Mouse (Mus musculus) ES-E14 (cell line): ENCODE results near the gene Ralgapa1. TPM values are rescaled to one million over a fixed set of nuclear protein-coding genes. Genes with fewer than 3 reads are reported as not detected.

Experiments
- DNase-seq: peaks from one replicate; pipeline ENCODE4 v3.0.0-alpha.2; 2013; ENCODE audit warnings: low read depth, low spot score
- H3K27ac ChIP-seq: 2 replicates; pipeline ENCODE4 v1.5.1; 2012; ENCODE audit warnings: low read depth, mild to moderate bottlenecking, low read length, moderate library complexity, mixed read lengths; ENCODE audit not compliant: poor library complexity, insufficient read depth, severe bottlenecking
- H3K36me3 ChIP-seq: 2 replicates; pipeline ENCODE4 v1.6.1; 2012; ENCODE audit warnings: mild to moderate bottlenecking, low read length, moderate library complexity, mixed read lengths; ENCODE audit not compliant: control insufficient read depth, poor library complexity, insufficient read depth, severe bottlenecking
- H3K4me1 ChIP-seq, 2 experiments: fragments of 150-350 bp in 1 of 2; sonication (generic) in 1 of 2; 2 replicates each; pipeline ENCODE4 v1.6.1; 2012; ENCODE audit warnings: low read length in 2 of 2, mild to moderate bottlenecking in 1 of 2, mixed read lengths in 1 of 2; ENCODE audit not compliant: control insufficient read depth in 2 of 2, insufficient read depth in 2 of 2, poor library complexity in 1 of 2
- H3K4me3 ChIP-seq, 2 experiments: fragments of 150-350 bp in 1 of 2; sonication (generic) in 1 of 2; 2 replicates each; pipeline ENCODE4 v1.5.1; 2012; ENCODE audit warnings: low read length in 2 of 2, low read depth in 1 of 2, mild to moderate bottlenecking in 1 of 2, mixed read lengths in 1 of 2; ENCODE audit not compliant: insufficient read depth in 1 of 2, poor library complexity in 1 of 2, severe bottlenecking in 1 of 2
- H3K9ac ChIP-seq: 2 replicates; pipeline ENCODE4 v1.6.1; 2012; ENCODE audit warnings: low read depth, mild to moderate bottlenecking, low read length, mixed read lengths; ENCODE audit not compliant: poor library complexity, insufficient read depth, severe bottlenecking
- H3K9me3 ChIP-seq: fragments of 150-350 bp; sonication (generic); 2 replicates; pipeline ENCODE4 v1.6.1; 2012; ENCODE audit warnings: low read depth, mild to moderate bottlenecking, low read length; ENCODE audit not compliant: control insufficient read depth, insufficient read depth
- CHD2 ChIP-seq: IDR thresholded peaks from 2 replicates; pipeline ENCODE4 v1.6.1; 2014; ENCODE audit warnings: mild to moderate bottlenecking, low read depth, low read length, inconsistent platforms
- HCFC1 ChIP-seq: IDR thresholded peaks from 2 replicates; pipeline ENCODE4 v1.6.1; 2012; ENCODE audit warnings: low read length, inconsistent platforms, borderline replicate concordance; ENCODE audit not compliant: insufficient read depth
- MAFK ChIP-seq: IDR thresholded peaks from 2 replicates; pipeline ENCODE4 v1.6.1; 2014; ENCODE audit warnings: mild to moderate bottlenecking, low read depth, low read length, inconsistent platforms; ENCODE audit not compliant: insufficient read depth
- ZC3H11A ChIP-seq: IDR thresholded peaks from 2 replicates; pipeline ENCODE4 v1.6.1; 2012; ENCODE audit warnings: low read depth, mild to moderate bottlenecking, inconsistent platforms, low read length, borderline replicate concordance
- ZNF384 ChIP-seq: IDR thresholded peaks from 2 replicates; pipeline ENCODE4 v1.6.1; 2012; ENCODE audit warnings: low read depth, low read length, inconsistent platforms
- in situ Hi-C, 2 experiments: fragments of 600-800 bp; cut with MboI; formaldehyde crosslinking; loops; one replicate each; pipeline ENCODE4 v1.15.1; 2025; ENCODE audit warnings: low sequenced_read_pairs in 2 of 2, inconsistent platforms in 1 of 2; ENCODE audit not compliant: unreplicated experiment in 2 of 2
- total RNA-seq: library from RNA; depleted of rRNA; stranded (reverse); fragments of 300-350 nt; gene quantifications from 2 replicates; pipeline ENCODE4 v1.2.3, GENCODE M21; 2012

The Ralgapa1 gene
- total RNA-seq, 1 experiment, result 8.9 TPM

- no peaks in the 10 kb centered on the region for H3K9me3 ChIP-seq
- TF ChIP-seq HCFC1 (no peak), ZC3H11A (no peak), MAFK (no peak), ZNF384 (no peak), CHD2 (no peak)
- in situ Hi-C loops, result no loop called here
- H3K27ac ChIP-seq, result no peak overlapping the region
- no peaks in the 10 kb centered on the region for H3K36me3 ChIP-seq
- H3K4me1 ChIP-seq, result peaks cover 0 to 4% of the 10 kb centered on the region in 2 experiments; a peak in 1 of 4 replicates
- no peak overlapping the region for H3K9ac ChIP-seq
- no peak for DNase-seq
- no peak overlapping the region for H3K4me3 ChIP-seq
Measured at GRCm38 (mm10) chr12:55566837-55567236, 254.1 kb downstream of the Ralgapa1 start.

DNA sequence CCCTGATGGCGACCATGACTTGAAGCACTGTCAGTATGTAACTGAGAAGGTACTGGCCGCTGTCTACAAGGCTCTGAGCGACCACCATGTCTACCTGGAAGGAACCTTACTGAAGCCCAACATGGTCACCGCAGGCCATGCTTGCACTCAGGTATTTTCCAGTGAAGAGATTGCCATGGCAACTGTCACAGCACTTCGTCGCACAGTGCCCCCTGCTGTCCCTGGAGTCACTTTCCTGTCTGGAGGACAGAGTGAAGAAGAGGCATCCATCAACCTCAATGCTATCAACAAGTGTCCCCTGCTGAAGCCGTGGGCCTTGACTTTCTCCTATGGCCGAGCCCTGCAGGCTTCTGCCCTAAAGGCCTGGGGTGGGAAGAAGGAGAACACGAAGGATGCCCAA lies 255.1 kb downstream of the Ralgapa1 start:
- in situ Hi-C loops, result no loop called here
- Histone ChIP-seq H3K9ac (no peak overlapping the region), H3K9me3 (no peaks in the 10 kb centered on the region), H3K36me3 (no peaks in the 10 kb centered on the region), H3K4me3 (no peak overlapping the region), H3K4me1 (peaks cover 0 to 4% of the 10 kb centered on the region in 2 experiments; a peak in 1 of 4 replicates), H3K27ac (no peak overlapping the region)
- DNase-seq, result no peak
- TF ChIP-seq ZNF384, result no peak
- no peak for TF ChIP-seq CHD2
- TF ChIP-seq MAFK, result no peak
- TF ChIP-seq ZC3H11A, result no peak
- TF ChIP-seq HCFC1, result no peak

- Histone ChIP-seq H3K9me3 (no peaks in the 10 kb centered on the region), H3K27ac (no peak within 1 kb of the TSS), H3K9ac (no peak within 1 kb of the TSS), H3K4me3 (peak within 1 kb of the TSS in 1 of 2 experiments; percentile 10; a peak in 1 of 4 replicates), H3K36me3 (no peaks in the 10 kb centered on the region), H3K4me1 (peaks cover 0 to 4% of the 10 kb centered on the region in 2 experiments; a peak in 1 of 4 replicates)
- TF ChIP-seq ZC3H11A (no peak), HCFC1 (no peak), ZNF384 (no peak), MAFK (no peak), CHD2 (no peak)
- in situ Hi-C loops, result no loop called here
- DNase-seq, result no peak
Measured at GRCm38 (mm10) chr12:55565206-55565605, 255.8 kb downstream of the Ralgapa1 start, which contains the start of gene Aldoart2. Gene Aldoart2 (plus strand): TSS chr12:55565239.

- no peak overlapping the region for H3K27ac ChIP-seq
- no peaks in the 10 kb centered on the region for H3K36me3 ChIP-seq
- no peak overlapping the region for H3K4me3 ChIP-seq
- no peak for TF ChIP-seq ZC3H11A
- TF ChIP-seq CHD2, result no peak
- peak; percentile 72 for TF ChIP-seq ZNF384
- TF ChIP-seq HCFC1, result no peak
- in situ Hi-C loops, result no loop called here
- no peaks in the 10 kb centered on the region for H3K9me3 ChIP-seq
- H3K4me1 ChIP-seq, result peaks cover 0 to 4% of the 10 kb centered on the region in 2 experiments; a peak in 1 of 4 replicates
- no peak overlapping the region for H3K9ac ChIP-seq
- DNase-seq, result no peak
Measured at GRCm38 (mm10) chr12:55564187-55564963, 256.6 kb downstream of the Ralgapa1 start.

- Histone ChIP-seq H3K27ac (no peak overlapping the region), H3K4me1 (peaks cover 0 to 4% of the 10 kb centered on the region in 2 experiments; a peak in 1 of 4 replicates), H3K9me3 (no peaks in the 10 kb centered on the region), H3K9ac (no peak overlapping the region), H3K36me3 (no peaks in the 10 kb centered on the region), H3K4me3 (no peak overlapping the region)
- TF ChIP-seq ZC3H11A, result no peak
- TF ChIP-seq MAFK, result no peak
- TF ChIP-seq CHD2, result no peak
- no peak for TF ChIP-seq ZNF384
- no peak for TF ChIP-seq HCFC1
- no peak for DNase-seq
- in situ Hi-C loops, result no loop called here
Measured at GRCm38 (mm10) chr12:55563742-55564141, 257.2 kb downstream of the Ralgapa1 start.
